Mouse (Mus musculus) urinary bladder, postnatal 10 days (tissue): Measurements from ENCODE around the gene Tex33.
A peak's percentile ranks its signal among the peaks of the same experiment; 100 is the strongest.

ENCODE experiments used
- DNase-seq: peaks from one replicate; pipeline ENCODE4 v3.0.0; 2022; ENCODE audit warnings: low spot score

Gene Tex33

DNA sequence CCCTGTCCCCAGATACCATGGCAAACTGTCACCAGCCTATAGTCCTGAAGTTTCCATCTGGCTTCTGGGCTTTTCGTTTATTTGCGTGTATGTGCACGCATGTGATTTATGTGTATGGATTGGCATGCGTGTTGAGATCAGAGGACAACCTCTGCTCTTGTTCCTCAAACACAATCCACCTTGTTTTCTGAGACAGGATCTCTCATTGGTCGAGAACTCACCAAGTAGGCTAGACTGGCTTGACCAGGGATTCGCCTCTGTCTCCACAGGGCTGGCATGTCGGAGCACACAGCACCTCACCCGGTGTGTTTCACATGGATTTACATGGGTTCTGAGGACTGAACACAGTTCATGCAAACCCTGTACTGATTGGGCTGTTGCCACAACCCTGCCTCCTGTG is 18.4 kb upstream of the Tex33 start:
- no peak for DNase-seq

GRCm38 (mm10) chr15:78413719-78414117 is 18.0 kb upstream of the Tex33 start:
- DNase-seq = no peak

DNA sequence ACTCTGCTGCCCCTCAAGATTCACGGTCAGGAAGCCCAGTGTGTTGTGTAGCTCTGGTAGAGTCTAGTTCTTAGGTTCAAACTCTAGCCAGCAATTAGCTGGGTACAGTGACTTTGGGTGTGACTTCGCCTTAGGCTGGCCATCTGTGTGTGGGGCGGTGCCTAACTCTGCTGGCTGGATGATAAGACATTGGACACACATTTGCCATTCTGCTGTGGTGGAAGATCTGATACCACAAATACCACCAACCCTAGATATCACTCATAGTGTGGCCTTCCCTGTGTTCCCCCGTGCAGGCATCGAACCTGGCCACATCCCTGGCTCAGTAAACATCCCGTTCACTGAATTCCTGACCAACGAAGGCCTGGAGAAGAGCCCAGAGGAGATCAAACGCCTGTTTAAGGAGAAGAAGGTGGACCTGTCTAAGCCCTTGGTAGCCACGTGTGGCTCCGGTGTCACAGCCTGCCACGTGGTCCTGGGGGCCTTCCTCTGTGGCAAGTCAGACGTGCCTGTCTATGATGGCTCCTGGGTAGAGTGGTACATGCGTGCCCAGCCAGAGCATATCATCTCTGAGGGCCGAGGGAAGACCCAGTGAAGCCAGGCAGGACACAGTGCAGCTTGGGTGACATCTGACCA is 17.5 kb upstream of the Tex33 start:
- no peak for DNase-seq

DNA sequence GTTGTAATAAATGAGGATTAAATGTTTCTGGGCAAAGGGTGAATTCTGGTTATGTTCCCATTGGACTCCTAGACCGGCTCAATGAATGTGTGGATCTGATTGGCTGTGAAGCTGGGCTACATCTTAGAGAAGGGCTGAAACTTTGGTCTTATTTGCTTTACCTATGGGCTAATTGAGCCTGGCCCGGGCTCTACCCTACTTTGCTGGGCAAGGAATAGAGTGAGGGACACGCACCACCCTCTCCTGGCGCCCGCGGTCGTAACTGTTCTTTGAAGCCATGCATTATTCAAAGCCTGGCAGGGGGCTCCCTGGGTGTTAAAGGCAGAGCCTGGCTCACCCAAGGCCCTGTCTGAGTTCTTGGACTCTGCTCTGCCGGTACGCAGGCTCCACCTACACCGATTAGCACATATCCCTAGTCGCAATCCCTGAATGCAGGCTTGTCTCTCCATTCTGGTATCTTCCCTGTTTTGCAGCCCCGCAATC is 13.9 kb upstream of the Tex33 start:
- no peak for DNase-seq

DNA sequence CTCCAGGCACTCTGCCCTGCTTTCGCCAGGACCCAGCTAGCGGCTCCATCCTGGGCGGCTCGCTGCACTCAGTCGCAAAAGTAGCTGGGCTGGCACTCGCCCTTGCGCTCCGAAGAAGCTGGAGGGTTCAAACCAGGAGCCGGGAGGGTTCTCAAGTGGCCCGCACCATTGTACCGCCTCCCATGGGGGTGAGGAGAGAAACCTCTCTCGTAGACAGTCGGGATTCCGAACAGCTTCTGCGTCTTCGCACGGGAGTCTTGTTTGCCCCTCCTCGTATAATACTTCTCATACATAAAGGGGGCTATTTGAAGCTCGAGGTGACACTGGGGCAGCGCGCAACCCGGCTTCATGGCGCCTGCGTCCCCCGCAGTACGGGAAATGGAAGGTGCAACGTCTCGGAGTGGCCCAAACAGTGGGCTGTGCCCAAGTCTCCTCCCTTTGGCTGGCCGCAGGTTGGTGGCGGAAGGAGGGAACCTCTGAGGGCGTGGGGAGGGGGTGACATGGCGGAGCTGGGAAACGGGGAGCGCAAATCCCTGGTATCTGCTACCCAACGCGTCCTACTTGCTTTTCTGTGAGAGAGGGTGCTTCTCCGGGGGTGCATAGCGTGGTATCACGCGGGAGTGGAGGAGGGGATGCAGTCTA is 10.7 kb upstream of the Tex33 start, which contains the start of gene Mpst:
TSS of gene Mpst (plus strand) at position 124 of the 642 bp plus-strand sequence.
- peak; percentile 51 for DNase-seq

GRCm38 (mm10) chr15:78405517-78406211 is 10.0 kb upstream of the Tex33 start, which contains the start of gene Tst:
Gene Tst (minus strand): TSS chr15:78405907.
- DNase-seq = peak; percentile 59

GRCm38 (mm10) chr15:78405098-78405497 is 9.4 kb upstream of the Tex33 start:
- DNase-seq = no peak

DNA sequence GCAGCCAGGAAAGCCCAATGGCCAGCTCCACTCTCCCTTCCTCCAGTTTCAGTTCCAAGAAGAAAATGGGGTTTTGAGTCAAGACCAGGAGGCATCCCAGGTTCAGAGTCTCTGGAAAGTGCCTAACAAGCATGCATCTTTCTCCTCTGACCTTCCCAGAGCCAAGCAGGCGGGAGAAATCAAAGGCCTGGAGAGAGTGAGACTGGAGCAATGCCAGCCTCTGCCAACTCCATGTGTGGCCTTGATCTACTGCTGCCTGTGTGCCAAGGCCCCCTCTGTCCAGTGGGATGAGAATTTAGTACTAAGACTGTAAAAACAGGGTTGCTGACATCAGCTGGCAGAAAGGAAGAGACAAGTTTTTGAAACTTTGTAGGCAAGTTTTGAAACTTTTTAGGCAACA is 8.2 kb upstream of the Tex33 start:
- no peak for DNase-seq

GRCm38 (mm10) chr15:78403301-78403741 is 7.6 kb upstream of the Tex33 start:
- no peak for DNase-seq

GRCm38 (mm10) chr15:78402423-78402822 is 6.7 kb upstream of the Tex33 start:
- DNase-seq = no peak

DNA sequence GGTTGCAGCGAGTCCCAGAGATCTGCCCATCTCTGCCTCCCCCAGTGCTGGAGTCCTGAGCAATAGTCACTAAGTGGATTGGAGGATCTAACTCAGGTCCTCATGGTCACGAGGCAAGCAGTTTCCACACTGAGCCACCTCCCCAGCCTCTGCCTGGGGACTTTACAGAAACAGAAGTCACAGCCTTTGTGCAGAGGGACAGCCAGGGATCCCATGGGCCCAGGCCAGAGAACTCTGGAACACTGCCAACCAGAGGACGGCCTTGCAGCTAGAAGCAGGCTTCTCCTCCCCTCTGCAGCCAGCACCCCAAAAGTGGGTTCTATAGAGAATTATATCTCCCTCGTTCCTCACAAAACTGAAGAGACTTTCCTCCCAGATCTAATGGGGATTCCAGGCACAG is 6.2 kb upstream of the Tex33 start:
- DNase-seq = no peak

DNA sequence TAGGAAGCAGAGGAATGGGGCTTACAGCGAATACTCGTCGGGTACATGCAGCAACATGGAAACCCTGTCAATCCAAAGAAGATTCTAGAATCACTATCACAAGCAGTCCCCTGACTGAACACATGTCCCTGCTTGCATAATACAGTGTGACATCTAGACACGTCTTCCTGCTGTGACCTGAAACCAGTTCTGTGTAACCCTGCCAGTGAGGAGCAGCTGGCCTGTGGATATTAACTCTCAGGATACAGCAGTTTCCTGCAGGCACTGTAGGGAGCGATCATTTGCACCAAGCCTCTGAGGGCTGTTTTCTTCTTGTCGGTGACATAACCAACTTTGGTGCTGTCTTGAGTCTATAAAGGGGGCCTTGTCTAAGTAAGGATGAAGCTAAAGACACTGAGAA is 5.6 kb upstream of the Tex33 start:
- no peak for DNase-seq

GRCm38 (mm10) chr15:78390855-78391254 is 4.9 kb downstream of the Tex33 start:
- DNase-seq = no peak

DNA sequence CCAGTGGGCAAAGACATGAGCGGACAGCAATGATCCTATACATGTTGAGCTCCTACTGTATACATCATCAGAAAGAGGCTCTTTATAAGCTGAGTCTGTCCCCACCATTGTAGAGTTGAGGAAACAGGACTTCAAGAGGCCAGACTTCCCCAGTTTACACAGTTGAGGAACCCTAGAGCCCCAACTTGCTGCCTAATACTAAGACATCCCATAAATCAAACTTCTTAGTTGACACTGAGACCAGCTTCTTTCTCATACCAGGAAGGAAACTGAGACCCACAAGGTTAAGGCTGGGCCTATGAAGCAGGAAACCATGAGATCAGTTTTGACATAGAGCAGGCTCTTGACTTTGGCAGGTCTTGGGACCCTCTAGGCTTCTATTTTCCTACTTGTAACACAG is 10.1 kb downstream of the Tex33 start:
- no peak for DNase-seq

- no peak for DNase-seq
These were observed 11.2 kb downstream of the Tex33 start for GRCm38 (mm10) chr15:78384220-78385116.

DNA sequence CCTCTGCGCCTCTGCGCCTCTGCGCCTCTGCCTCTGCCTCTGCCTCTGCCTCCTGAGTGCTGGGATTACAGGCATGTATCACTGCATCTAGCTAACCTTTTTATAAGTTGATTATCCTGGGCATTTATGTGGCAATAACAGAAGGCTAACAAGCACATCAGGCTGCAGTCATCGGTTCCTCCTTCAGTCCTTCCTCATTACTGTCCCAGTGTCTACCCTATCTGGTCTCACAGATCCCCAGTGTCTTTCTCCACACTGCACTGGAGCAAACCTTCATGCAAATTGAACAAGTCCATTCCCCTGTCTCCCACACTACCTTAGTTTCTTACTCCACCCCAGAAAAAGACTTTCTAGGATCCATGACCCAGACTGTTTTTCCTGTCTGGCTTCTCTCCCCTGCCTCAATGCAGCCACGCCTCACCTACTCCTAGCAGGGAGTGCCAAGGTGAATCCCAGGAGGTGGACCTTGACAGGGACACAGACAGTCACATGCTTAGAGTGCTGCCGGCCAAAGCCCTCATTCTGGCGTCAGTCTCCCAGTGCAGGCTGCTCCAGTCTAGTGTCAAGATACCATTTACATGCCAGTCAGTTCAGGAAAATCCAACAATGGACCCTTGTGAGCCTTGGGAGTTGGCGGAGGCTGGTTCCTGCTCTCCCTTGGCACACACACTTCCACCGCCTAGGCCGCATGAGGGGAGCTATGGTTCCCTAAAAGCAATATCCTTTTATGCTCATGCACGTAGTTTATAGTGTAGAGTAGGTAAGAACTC is 12.1 kb downstream of the Tex33 start:
- DNase-seq = no peak

DNA sequence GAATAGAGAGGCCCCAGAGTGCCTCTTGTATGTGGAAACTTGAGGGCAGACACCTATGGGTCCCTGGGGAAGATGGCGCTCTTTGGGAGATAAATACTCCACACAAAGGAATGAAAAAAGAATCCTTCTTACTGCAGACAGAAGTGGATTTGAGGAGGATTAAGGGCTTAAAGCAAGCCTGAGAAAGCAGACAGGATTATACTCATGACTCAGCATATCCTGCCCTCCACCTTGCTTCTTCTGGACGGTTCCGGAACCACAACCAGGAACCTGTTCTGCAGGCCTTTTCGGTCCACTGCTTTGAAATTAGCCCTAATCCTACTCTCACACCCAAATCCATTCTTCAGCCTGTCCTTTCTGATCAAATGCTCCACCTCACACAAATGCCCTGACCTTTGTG is 13.6 kb downstream of the Tex33 start:
- no peak for DNase-seq

DNA sequence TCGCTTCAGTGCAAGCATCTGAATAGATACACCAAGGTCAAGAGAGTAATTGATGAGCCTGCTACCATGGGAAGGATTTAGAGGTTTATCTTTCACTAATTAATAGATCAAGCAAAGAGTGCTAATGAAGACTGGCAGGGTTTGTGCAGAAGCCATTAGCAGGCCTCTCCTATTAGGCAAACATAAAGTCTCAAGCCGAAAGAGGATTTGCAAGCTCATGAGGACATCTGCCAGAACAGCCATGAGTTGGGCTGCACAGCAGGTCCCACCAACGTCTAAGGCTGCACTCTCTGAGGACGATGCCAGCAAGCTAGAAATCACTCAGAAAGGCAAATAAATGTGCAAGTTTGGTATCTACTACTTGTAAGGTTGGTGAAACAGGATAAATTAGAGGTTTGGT is 15.0 kb downstream of the Tex33 start:
- DNase-seq = no peak

DNA sequence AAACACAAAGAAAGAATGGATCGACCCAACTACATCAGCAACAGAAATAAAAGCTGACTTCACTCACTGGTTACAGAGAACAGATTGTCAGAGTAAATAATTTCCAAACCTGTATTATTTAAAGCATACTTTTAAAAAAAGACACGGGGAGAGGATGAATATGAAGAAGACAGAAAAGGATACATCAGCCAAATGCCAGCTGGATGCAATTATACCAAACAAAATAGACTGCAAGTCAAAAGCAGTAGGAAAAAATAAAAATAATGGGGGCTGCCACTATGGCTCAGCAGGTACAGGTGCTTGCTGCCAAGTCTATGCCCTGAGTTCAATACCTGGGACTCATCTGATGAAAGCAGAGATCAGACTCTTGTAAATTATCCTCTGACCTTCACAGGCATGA is 15.5 kb downstream of the Tex33 start:
- DNase-seq = no peak

DNA sequence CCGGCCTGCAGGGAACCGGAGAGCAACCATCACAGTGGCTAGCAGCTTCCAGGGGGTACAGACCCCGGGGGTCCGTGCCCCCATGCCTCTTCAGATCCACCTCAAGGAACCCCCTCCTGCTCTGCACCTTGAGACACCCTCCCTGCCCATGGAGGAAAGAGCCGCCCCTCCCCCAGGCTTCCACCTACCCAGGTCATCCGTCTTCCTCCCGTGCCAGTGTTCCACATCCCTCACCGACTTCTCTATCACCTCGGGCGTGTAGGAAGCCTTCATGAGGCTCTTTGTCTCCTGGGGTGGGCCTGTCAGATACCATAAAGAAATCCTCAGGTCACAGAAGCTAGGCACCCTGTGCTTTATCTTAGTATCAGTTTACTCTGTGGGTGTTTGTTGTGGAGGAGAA is 17.2 kb downstream of the Tex33 start:
- no peak for DNase-seq

GRCm38 (mm10) chr15:78377859-78378258 is 17.9 kb downstream of the Tex33 start:
- no peak for DNase-seq
